Mouse (Mus musculus): ENCODE data around the gene Mindy4. TPM values are rescaled to one million over a fixed set of nuclear protein-coding genes. Genes with fewer than 3 reads are reported as not detected.
A peak's percentile ranks its signal among the peaks of the same experiment; 100 is the strongest.

Gene Mindy4
- polyA plus RNA-seq, 1 experiment from 2014 or later: 1.2 TPM

DNA sequence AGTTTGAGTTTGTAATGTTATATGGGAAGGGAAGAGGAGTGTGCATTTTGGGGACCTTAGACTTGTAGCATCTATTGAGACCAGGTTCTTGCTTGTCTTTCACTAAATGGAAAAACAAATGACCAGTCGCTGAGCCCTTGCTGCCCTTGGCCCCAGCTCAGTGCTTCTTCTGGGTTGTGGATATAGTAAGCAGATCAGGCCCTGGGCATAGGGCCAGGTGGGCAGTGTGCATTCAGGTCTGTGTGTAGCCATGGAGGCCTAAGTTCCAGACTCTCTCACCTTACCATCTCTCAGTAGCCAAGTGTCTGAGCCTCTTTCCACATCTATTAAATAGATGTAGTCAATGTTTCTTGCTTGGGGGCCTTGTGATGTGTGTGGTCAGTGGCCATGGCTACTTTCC is 92.1 kb downstream of the Mindy4 start:
- Histone ChIP-seq H3K27ac (ENCODE audit: low read length) (no peak overlapping the region), H3K4me2 (ENCODE audit: low read depth, low read length) (no peak overlapping the region), H3K9me3 (replicated peaks; ENCODE audit: control insufficient read depth, low read length) (no peaks in the 10 kb centered on the region), H3K36me3 (ENCODE audit: control insufficient read depth, insufficient read depth) (no peaks in the 10 kb centered on the region), H3K27me3 (ENCODE audit: control insufficient read depth, insufficient read depth, low read depth, low read length) (no peaks in the 10 kb centered on the region), H3K4me3 (ENCODE audit: low read depth, low read length) (no peak overlapping the region), H3K4me1 (ENCODE audit: control insufficient read depth, low read depth, low read length) (peaks cover 9% of the 10 kb centered on the region), H3K9ac (ENCODE audit: low read depth, low read length) (no peak overlapping the region)
- WGBS (ENCODE audit: insufficient replicate concordance): 56% methylated on average over 1 of the region's 1 CpGs
- no peak for ATAC-seq (ENCODE audit: low read depth)

DNA sequence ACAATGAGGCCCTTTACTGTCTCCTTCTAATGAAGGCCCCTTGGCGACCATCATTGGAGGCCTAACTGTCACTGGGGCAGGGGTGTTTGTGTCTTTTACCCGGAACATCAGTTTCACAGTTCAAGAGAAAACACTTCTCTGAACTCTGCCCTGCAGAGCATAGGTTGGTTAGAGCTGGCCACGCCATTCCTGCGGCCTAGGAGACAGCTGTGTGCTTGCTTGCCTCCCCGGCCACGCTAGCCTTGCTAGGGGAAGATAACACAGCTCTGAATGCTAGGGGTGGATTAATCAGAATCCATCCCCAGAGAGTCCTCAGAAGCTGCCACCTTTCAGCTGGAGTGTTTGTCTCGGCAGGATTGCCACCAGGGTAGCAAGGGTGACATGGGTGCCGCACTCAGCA is 96.3 kb downstream of the Mindy4 start:
- H3K27ac ChIP-seq (ENCODE audit: low read length): no peak overlapping the region
- H3K4me2 ChIP-seq (ENCODE audit: low read depth, low read length): no peak overlapping the region
- H3K4me3 ChIP-seq (ENCODE audit: low read depth, low read length): no peak overlapping the region
- no peaks in the 10 kb centered on the region for H3K27me3 ChIP-seq (ENCODE audit: control insufficient read depth, insufficient read depth, low read depth, low read length)
- H3K36me3 ChIP-seq (ENCODE audit: control insufficient read depth, insufficient read depth): no peaks in the 10 kb centered on the region
- peak; percentile 60 for ATAC-seq (ENCODE audit: low read depth)
- 22% methylated on average over 8 of the region's 8 CpGs for WGBS (ENCODE audit: insufficient replicate concordance)
- H3K9ac ChIP-seq (ENCODE audit: low read depth, low read length): no peak overlapping the region
- no peaks in the 10 kb centered on the region for H3K9me3 ChIP-seq (replicated peaks; ENCODE audit: control insufficient read depth, low read length)
- peaks cover 9% of the 10 kb centered on the region for H3K4me1 ChIP-seq (ENCODE audit: control insufficient read depth, low read depth, low read length)

DNA sequence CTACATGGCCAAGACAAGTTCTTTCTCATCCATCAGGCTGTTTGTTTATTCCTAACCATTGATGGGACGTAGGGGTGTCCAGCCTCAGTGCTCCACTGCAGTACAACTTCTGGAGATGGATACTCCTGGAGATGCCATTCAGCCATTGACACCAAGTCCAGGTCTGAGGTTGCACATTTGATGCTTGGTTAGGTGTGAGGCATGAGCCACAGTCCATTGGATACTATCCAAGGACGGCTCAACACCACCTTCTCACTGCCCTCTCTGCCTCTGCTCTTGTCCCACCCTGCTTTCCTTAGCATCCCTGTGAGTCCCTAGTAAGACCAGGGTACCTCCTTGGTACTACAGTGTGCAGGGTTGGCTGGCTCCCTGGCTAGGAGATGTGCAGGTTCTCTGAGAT is 96.7 kb downstream of the Mindy4 start:
- H3K9me3 ChIP-seq (replicated peaks; ENCODE audit: control insufficient read depth, low read length): no peaks in the 10 kb centered on the region
- no peak overlapping the region for H3K27ac ChIP-seq (ENCODE audit: low read length)
- no peak overlapping the region for H3K4me2 ChIP-seq (ENCODE audit: low read depth, low read length)
- H3K4me3 ChIP-seq (ENCODE audit: low read depth, low read length): no peak overlapping the region
- ATAC-seq (ENCODE audit: low read depth): no peak
- no peaks in the 10 kb centered on the region for H3K27me3 ChIP-seq (ENCODE audit: control insufficient read depth, insufficient read depth, low read depth, low read length)
- no peak overlapping the region for H3K9ac ChIP-seq (ENCODE audit: low read depth, low read length)
- no peaks in the 10 kb centered on the region for H3K36me3 ChIP-seq (ENCODE audit: control insufficient read depth, insufficient read depth)
- 74% methylated on average over 2 of the region's 2 CpGs for WGBS (ENCODE audit: insufficient replicate concordance)
- H3K4me1 ChIP-seq (ENCODE audit: control insufficient read depth, low read depth, low read length): peaks cover 9% of the 10 kb centered on the region

DNA sequence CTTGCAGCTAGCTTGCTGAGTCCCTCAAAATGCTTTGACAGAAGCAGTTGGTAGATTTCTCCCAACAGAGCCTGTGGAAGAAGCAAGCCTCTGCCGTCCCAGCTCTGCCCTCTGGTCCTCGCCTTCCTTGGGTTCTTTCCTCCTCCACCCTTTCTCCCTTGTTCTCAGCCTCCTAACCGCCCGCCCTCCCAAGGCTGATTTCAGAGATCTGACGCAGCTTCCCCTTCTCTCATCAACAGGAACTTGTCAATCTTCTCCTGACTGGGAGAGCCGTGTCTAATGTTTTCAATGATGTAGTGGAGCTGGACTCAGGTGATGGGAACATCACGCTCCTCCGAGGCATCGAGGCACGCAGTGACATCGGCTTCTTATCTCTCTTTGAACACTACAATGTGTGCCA is 97.5 kb downstream of the Mindy4 start:
- no peaks in the 10 kb centered on the region for H3K9me3 ChIP-seq (replicated peaks; ENCODE audit: control insufficient read depth, low read length)
- WGBS (ENCODE audit: insufficient replicate concordance): 40% methylated on average over 11 of the region's 11 CpGs
- H3K4me1 ChIP-seq (ENCODE audit: control insufficient read depth, low read depth, low read length): peaks cover 9% of the 10 kb centered on the region
- no peak for ATAC-seq (ENCODE audit: low read depth)
- no peak overlapping the region for H3K4me3 ChIP-seq (ENCODE audit: low read depth, low read length)
- no peaks in the 10 kb centered on the region for H3K27me3 ChIP-seq (ENCODE audit: control insufficient read depth, insufficient read depth, low read depth, low read length)
- H3K27ac ChIP-seq (ENCODE audit: low read length): no peak overlapping the region
- no peaks in the 10 kb centered on the region for H3K36me3 ChIP-seq (ENCODE audit: control insufficient read depth, insufficient read depth)
- no peak overlapping the region for H3K9ac ChIP-seq (ENCODE audit: low read depth, low read length)
- no peak overlapping the region for H3K4me2 ChIP-seq (ENCODE audit: low read depth, low read length)

DNA sequence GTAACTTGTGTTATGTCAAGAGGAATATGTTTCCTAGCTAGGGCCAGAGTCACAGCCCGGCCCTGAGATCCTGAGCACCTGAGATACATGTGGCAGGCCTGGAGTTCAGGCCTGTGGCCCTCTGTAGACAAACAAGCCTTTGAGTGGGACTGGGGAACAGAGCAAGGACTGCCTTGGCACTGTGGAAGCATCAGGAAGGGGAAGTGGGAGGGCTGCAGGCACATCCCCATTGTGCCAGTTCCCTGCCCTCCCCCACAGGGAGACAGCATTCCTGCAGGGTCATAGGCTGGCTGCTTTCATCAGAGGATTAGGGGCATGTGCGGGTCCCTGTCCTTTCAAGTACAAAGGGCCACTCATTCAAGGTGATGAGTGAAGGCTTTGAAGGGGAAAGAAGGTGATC is 107.0 kb downstream of the Mindy4 start:
- no peak overlapping the region for H3K27ac ChIP-seq (ENCODE audit: low read length)
- 55% methylated on average over 2 of the region's 2 CpGs for WGBS (ENCODE audit: insufficient replicate concordance)
- ATAC-seq (ENCODE audit: low read depth): no peak

DNA sequence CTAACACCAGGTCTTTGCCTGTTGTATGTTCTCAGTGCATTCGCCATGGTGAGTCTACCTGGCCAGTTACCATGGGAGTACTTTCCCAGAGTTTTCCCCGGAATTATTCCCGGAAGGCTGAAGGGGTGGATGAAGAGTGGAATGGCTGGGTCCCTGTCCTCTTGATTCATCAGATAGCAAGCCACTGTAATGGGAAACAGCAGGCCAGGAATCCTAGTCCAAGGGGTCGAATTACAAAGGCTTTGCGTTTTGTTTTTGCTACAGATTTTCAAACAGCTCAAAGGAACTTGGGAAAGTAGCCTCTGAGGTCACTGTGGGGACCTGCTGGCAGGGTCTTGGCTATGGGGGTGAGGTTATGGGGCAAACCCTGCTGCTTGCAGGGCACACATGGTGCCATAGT is 108.8 kb downstream of the Mindy4 start:
- peaks cover 18% of the 10 kb centered on the region for H3K4me1 ChIP-seq (ENCODE audit: control insufficient read depth, low read depth, low read length)
- no peaks in the 10 kb centered on the region for H3K27me3 ChIP-seq (ENCODE audit: control insufficient read depth, insufficient read depth, low read depth, low read length)
- no peaks in the 10 kb centered on the region for H3K9me3 ChIP-seq (replicated peaks; ENCODE audit: control insufficient read depth, low read length)
- H3K4me2 ChIP-seq (ENCODE audit: low read depth, low read length): no peak overlapping the region
- WGBS (ENCODE audit: insufficient replicate concordance): 65% methylated on average over 5 of the region's 5 CpGs
- no peak overlapping the region for H3K27ac ChIP-seq (ENCODE audit: low read length)
- no peak overlapping the region for H3K9ac ChIP-seq (ENCODE audit: low read depth, low read length)
- no peak overlapping the region for H3K4me3 ChIP-seq (ENCODE audit: low read depth, low read length)
- no peak for ATAC-seq (ENCODE audit: low read depth)
- no peaks in the 10 kb centered on the region for H3K36me3 ChIP-seq (ENCODE audit: control insufficient read depth, insufficient read depth)

More for the DNA sequence above, 107.0 kb downstream of the Mindy4 start:
- no peak overlapping the region for H3K9ac ChIP-seq (ENCODE audit: low read depth, low read length)
- H3K36me3 ChIP-seq (ENCODE audit: control insufficient read depth, insufficient read depth): no peaks in the 10 kb centered on the region
- no peak overlapping the region for H3K4me2 ChIP-seq (ENCODE audit: low read depth, low read length)
- no peak overlapping the region for H3K4me3 ChIP-seq (ENCODE audit: low read depth, low read length)
- peaks cover 18% of the 10 kb centered on the region for H3K4me1 ChIP-seq (ENCODE audit: control insufficient read depth, low read depth, low read length)
- no peaks in the 10 kb centered on the region for H3K9me3 ChIP-seq (replicated peaks; ENCODE audit: control insufficient read depth, low read length)
- no peaks in the 10 kb centered on the region for H3K27me3 ChIP-seq (ENCODE audit: control insufficient read depth, insufficient read depth, low read depth, low read length)

DNA sequence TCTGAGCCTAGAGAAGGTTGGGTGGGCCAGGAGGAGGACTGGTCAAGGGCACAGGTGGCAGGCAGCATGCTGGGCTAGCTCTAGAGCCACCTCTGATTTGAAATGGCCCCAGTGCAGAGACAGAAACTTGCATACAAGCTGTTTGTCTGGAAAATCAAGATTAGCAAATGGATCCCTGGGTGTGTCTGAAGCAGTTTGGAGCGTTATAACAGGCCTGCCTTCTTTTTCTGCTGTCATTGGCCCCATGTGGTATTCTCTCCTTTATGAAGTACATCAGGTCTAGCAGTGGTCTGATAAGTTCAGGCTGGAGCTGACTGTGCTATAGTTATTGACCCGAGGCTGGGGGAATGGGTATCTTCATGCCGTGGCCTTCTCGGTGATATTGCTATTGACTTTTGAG is 110.7 kb downstream of the Mindy4 start:
- Histone ChIP-seq H3K36me3 (ENCODE audit: control insufficient read depth, insufficient read depth) (no peaks in the 10 kb centered on the region), H3K27ac (ENCODE audit: low read length) (no peak overlapping the region), H3K9ac (ENCODE audit: low read depth, low read length) (peak overlapping the region; percentile 9; the same call in 1 of the 2 replicates), H3K4me2 (ENCODE audit: low read depth, low read length) (no peak overlapping the region), H3K4me3 (ENCODE audit: low read depth, low read length) (no peak overlapping the region), H3K9me3 (replicated peaks; ENCODE audit: control insufficient read depth, low read length) (no peaks in the 10 kb centered on the region), H3K27me3 (ENCODE audit: control insufficient read depth, insufficient read depth, low read depth, low read length) (no peaks in the 10 kb centered on the region), H3K4me1 (ENCODE audit: control insufficient read depth, low read depth, low read length) (peaks cover 18% of the 10 kb centered on the region)
- ATAC-seq (ENCODE audit: low read depth): peak; percentile 72
- 26% methylated on average over 4 of the region's 4 CpGs for WGBS (ENCODE audit: insufficient replicate concordance)

DNA sequence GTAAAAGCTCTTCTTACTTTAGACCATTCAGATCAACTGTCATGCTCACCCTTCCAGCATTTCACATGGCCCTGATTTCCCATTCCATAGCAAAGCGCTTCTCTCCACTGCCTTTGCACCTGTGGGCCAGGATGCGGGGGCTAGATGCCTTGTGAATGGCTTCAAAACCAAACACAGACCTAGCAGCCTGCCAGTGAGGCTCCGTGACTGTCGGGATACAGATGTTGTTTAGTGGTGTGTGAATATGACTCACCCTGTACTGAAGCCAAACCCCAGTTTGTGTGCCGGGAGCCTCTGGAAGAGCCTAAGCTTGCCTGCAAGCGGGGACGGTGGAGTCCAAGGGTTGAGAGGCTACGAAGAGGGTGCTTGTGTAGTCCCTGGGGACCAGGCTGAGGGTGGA is 111.4 kb downstream of the Mindy4 start:
- Histone ChIP-seq H3K27me3 (ENCODE audit: control insufficient read depth, insufficient read depth, low read depth, low read length) (no peaks in the 10 kb centered on the region), H3K36me3 (ENCODE audit: control insufficient read depth, insufficient read depth) (no peaks in the 10 kb centered on the region), H3K27ac (ENCODE audit: low read length) (no peak overlapping the region), H3K9ac (ENCODE audit: low read depth, low read length) (no peak overlapping the region), H3K4me3 (ENCODE audit: low read depth, low read length) (no peak overlapping the region), H3K9me3 (replicated peaks; ENCODE audit: control insufficient read depth, low read length) (no peaks in the 10 kb centered on the region), H3K4me2 (ENCODE audit: low read depth, low read length) (no peak overlapping the region), H3K4me1 (ENCODE audit: control insufficient read depth, low read depth, low read length) (peaks cover 22% of the 10 kb centered on the region)
- 79% methylated on average over 8 of the region's 8 CpGs for WGBS (ENCODE audit: insufficient replicate concordance)
- no peak for ATAC-seq (ENCODE audit: low read depth)

DNA sequence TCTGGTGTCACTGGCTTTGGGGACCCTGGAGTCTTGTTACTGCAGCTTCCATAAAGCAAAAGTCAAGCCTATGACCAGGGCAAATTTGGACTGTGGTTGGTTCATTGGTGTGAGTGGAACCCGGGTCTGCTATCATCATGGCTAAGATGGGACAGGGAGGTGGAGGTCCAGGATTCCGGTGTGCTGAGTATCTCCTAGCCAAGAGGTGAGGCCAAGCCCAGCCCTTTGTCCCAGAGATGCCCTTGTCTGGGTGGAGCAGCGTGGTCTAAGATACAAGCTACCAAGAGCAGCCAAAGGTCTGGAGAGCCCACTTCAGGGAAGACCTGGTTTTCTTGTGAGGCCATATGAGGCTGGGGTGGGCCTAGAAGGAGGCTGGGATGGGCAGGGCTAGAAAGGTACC is 115.4 kb downstream of the Mindy4 start:
- no peak for ATAC-seq (ENCODE audit: low read depth)
- Histone ChIP-seq H3K4me2 (ENCODE audit: low read depth, low read length) (no peak overlapping the region), H3K9ac (ENCODE audit: low read depth, low read length) (no peak overlapping the region), H3K9me3 (replicated peaks; ENCODE audit: control insufficient read depth, low read length) (no peaks in the 10 kb centered on the region), H3K27me3 (ENCODE audit: control insufficient read depth, insufficient read depth, low read depth, low read length) (no peaks in the 10 kb centered on the region), H3K27ac (ENCODE audit: low read length) (no peak overlapping the region), H3K36me3 (ENCODE audit: control insufficient read depth, insufficient read depth) (no peaks in the 10 kb centered on the region), H3K4me1 (ENCODE audit: control insufficient read depth, low read depth, low read length) (peaks cover 55% of the 10 kb centered on the region), H3K4me3 (ENCODE audit: low read depth, low read length) (no peak overlapping the region)
- 81% methylated on average over 3 of the region's 3 CpGs for WGBS (ENCODE audit: insufficient replicate concordance)

Measured in liver, embryonic 16.5 days (tissue).